Mouse (Mus musculus): ENCODE data around the gene Apba1. TPM values are rescaled to one million over a fixed set of nuclear protein-coding genes. Genes with fewer than 3 reads are reported as not detected.

Apba1 gene
- polyA plus RNA-seq, 1 experiment from 2014 or later = 0.79 TPM

GRCm38 (mm10) chr19:23816762-23817161 lies 58.1 kb downstream of the Apba1 start:
- H3K4me2 ChIP-seq (replicated peaks; ENCODE audit: low read depth, low read length) = peak overlapping the region; percentile 27; the same call in 1 of the 2 replicates
- H3K4me1 ChIP-seq (ENCODE audit: control insufficient read depth, insufficient read depth, low read length) = no peaks in the 10 kb centered on the region
- no peaks in the 10 kb centered on the region for H3K36me3 ChIP-seq (ENCODE audit: control insufficient read depth, insufficient read depth, low read length)
- H3K27me3 ChIP-seq (ENCODE audit: control insufficient read depth, insufficient read depth, low read length) = no peaks in the 10 kb centered on the region
- H3K9ac ChIP-seq (ENCODE audit: low read depth, low read length) = no peak overlapping the region
- no peak overlapping the region for H3K27ac ChIP-seq (ENCODE audit: low read depth, low read length)
- H3K9me3 ChIP-seq (ENCODE audit: control insufficient read depth, low read length) = no peaks in the 10 kb centered on the region
- no peak overlapping the region for H3K4me3 ChIP-seq (ENCODE audit: low read length)
- 45% methylated on average over 13 of the region's 13 CpGs for WGBS
- ATAC-seq (ENCODE audit: low FRiP score, low TSS enrichment) = no peak

- 70% methylated on average over 6 of the region's 6 CpGs for WGBS
- H3K27me3 ChIP-seq (ENCODE audit: control insufficient read depth, insufficient read depth, low read length) = no peaks in the 10 kb centered on the region
- H3K9me3 ChIP-seq (ENCODE audit: control insufficient read depth, low read length) = no peaks in the 10 kb centered on the region
- no peak overlapping the region for H3K4me3 ChIP-seq (ENCODE audit: low read length)
- no peak overlapping the region for H3K4me2 ChIP-seq (replicated peaks; ENCODE audit: low read depth, low read length)
- H3K27ac ChIP-seq (ENCODE audit: low read depth, low read length) = no peak overlapping the region
- no peak overlapping the region for H3K9ac ChIP-seq (ENCODE audit: low read depth, low read length)
- no peaks in the 10 kb centered on the region for H3K4me1 ChIP-seq (ENCODE audit: control insufficient read depth, insufficient read depth, low read length)
- ATAC-seq (ENCODE audit: low FRiP score, low TSS enrichment) = no peak
- H3K36me3 ChIP-seq (ENCODE audit: control insufficient read depth, insufficient read depth, low read length) = no peaks in the 10 kb centered on the region
Observed at GRCm38 (mm10) chr19:23817196-23817595, 58.5 kb downstream of the Apba1 start.

- Histone ChIP-seq H3K4me3 (ENCODE audit: low read length) (no peak overlapping the region), H3K36me3 (ENCODE audit: control insufficient read depth, insufficient read depth, low read length) (no peaks in the 10 kb centered on the region), H3K27me3 (ENCODE audit: control insufficient read depth, insufficient read depth, low read length) (no peaks in the 10 kb centered on the region), H3K4me2 (replicated peaks; ENCODE audit: low read depth, low read length) (no peak overlapping the region), H3K27ac (ENCODE audit: low read depth, low read length) (no peak overlapping the region), H3K4me1 (ENCODE audit: control insufficient read depth, insufficient read depth, low read length) (no peaks in the 10 kb centered on the region), H3K9ac (ENCODE audit: low read depth, low read length) (no peak overlapping the region), H3K9me3 (ENCODE audit: control insufficient read depth, low read length) (no peaks in the 10 kb centered on the region)
- ATAC-seq (ENCODE audit: low FRiP score, low TSS enrichment) = no peak
- 76% methylated on average over 8 of the region's 8 CpGs for WGBS
Observed at GRCm38 (mm10) chr19:23819882-23820281, 61.2 kb downstream of the Apba1 start.

GRCm38 (mm10) chr19:23822497-23822896 lies 63.8 kb downstream of the Apba1 start:
- H3K27me3 ChIP-seq (ENCODE audit: control insufficient read depth, insufficient read depth, low read length) = no peaks in the 10 kb centered on the region
- no peaks in the 10 kb centered on the region for H3K4me1 ChIP-seq (ENCODE audit: control insufficient read depth, insufficient read depth, low read length)
- H3K4me3 ChIP-seq (ENCODE audit: low read length) = no peak overlapping the region
- H3K27ac ChIP-seq (ENCODE audit: low read depth, low read length) = no peak overlapping the region
- H3K9me3 ChIP-seq (ENCODE audit: control insufficient read depth, low read length) = no peaks in the 10 kb centered on the region
- no peak overlapping the region for H3K9ac ChIP-seq (ENCODE audit: low read depth, low read length)
- 29% methylated on average over 3 of the region's 3 CpGs for WGBS
- no peaks in the 10 kb centered on the region for H3K36me3 ChIP-seq (ENCODE audit: control insufficient read depth, insufficient read depth, low read length)
- H3K4me2 ChIP-seq (replicated peaks; ENCODE audit: low read depth, low read length) = no peak overlapping the region
- ATAC-seq (ENCODE audit: low FRiP score, low TSS enrichment) = no peak

DNA sequence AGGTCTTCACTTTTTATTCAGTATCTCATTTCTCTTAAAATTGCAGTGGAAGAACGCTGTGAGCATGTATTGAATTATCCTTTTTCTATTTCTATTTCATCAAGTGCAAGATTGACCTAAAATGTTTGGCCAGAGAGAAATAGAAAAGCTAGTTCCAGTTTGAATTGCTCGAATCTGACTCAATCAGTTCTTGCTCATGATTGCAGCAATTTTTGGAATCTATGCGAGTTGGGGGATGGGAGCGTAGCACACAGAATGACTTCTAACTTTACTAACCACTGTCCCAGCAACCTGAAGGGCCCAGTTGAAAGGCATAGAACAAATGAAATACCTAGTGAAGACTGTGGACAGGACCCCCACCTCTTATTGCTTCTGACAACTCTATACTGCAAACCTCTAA lies 64.8 kb downstream of the Apba1 start:
- Histone ChIP-seq H3K9ac (ENCODE audit: low read depth, low read length) (no peak overlapping the region), H3K36me3 (ENCODE audit: control insufficient read depth, insufficient read depth, low read length) (no peaks in the 10 kb centered on the region), H3K27ac (ENCODE audit: low read depth, low read length) (no peak overlapping the region), H3K4me3 (ENCODE audit: low read length) (no peak overlapping the region), H3K4me2 (replicated peaks; ENCODE audit: low read depth, low read length) (no peak overlapping the region), H3K4me1 (ENCODE audit: control insufficient read depth, insufficient read depth, low read length) (no peaks in the 10 kb centered on the region), H3K27me3 (ENCODE audit: control insufficient read depth, insufficient read depth, low read length) (no peaks in the 10 kb centered on the region), H3K9me3 (ENCODE audit: control insufficient read depth, low read length) (no peaks in the 10 kb centered on the region)
- no peak for ATAC-seq (ENCODE audit: low FRiP score, low TSS enrichment)
- 93% methylated on average over 4 of the region's 4 CpGs for WGBS

GRCm38 (mm10) chr19:23826251-23826650 lies 67.6 kb downstream of the Apba1 start:
- Histone ChIP-seq H3K4me2 (replicated peaks; ENCODE audit: low read depth, low read length) (no peak overlapping the region), H3K27ac (ENCODE audit: low read depth, low read length) (no peak overlapping the region), H3K9me3 (ENCODE audit: control insufficient read depth, low read length) (no peaks in the 10 kb centered on the region), H3K27me3 (ENCODE audit: control insufficient read depth, insufficient read depth, low read length) (no peaks in the 10 kb centered on the region), H3K4me1 (ENCODE audit: control insufficient read depth, insufficient read depth, low read length) (no peaks in the 10 kb centered on the region), H3K9ac (ENCODE audit: low read depth, low read length) (no peak overlapping the region), H3K4me3 (ENCODE audit: low read length) (no peak overlapping the region), H3K36me3 (ENCODE audit: control insufficient read depth, insufficient read depth, low read length) (no peaks in the 10 kb centered on the region)
- ATAC-seq (ENCODE audit: low FRiP score, low TSS enrichment) = no peak
- WGBS = 89% methylated on average over 8 of the region's 8 CpGs

DNA sequence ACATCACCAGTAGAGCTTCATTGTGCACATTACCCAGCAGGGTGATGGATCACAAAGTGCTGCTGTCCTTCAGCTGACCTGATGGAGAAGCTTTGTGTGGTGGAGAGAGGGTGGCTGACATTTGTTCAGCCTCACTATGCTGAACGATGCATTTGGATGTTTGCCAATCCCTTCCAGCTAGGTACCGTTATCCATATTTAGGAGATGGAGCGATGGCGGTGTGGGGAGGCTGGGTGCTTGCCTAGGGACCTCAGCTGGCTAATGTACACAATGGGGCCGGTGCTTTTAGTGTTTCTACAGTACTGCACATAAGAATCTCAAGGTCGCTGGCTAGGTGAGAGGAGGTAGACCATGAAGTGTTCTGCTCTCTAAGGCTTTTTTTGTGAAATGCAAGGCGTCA lies 72.1 kb downstream of the Apba1 start:
- no peaks in the 10 kb centered on the region for H3K9me3 ChIP-seq (ENCODE audit: control insufficient read depth, low read length)
- 69% methylated on average over 7 of the region's 7 CpGs for WGBS

DNA sequence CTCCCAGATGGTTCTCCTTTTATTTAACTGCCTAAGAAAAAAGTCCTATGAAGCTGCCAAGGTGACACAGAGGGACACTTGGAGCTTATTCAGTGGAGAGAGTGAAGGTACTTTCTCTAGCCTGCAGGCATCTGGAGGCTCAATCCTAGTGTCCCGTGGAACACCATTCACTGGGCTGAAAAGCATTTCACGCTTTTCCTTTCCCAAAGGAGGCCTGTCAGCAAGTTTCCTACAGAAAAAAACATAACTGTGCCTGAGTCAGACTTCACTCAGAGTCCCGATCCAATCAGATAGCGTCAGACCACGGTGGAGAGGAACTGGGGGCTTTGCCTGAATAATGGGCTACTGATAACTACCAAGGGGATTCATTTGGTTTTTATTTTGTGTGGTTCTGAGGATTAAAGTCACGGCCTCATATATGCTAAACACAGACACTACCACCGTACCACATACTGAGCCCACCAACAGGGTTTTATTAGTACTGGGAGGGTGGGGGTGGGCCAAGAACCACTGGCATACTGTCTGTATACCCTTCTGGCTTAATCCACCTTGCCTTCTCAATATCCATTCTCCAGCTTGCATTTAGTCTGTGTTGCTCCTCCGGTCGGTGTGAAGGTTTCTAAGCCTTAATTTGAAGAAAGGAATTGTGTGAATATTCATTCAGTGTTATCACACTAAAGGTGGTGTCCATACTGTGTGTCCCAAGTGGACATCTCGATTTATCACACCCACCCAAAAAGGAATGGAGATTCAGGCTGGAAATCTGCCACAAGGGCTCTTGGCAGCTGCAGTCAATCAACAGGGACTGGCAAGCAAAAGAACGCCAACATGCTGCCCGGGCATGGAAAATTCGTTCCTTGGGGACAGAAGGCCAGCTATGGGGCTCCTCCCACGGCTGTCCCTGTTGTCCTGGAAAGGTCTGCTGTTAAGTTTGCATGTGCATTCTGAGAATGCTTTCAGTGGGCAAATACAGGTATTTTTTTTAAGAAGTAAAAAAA lies 75.3 kb downstream of the Apba1 start:
- Histone ChIP-seq H3K36me3 (ENCODE audit: control insufficient read depth, insufficient read depth, low read length) (no peaks in the 10 kb centered on the region), H3K27me3 (ENCODE audit: control insufficient read depth, insufficient read depth, low read length) (no peaks in the 10 kb centered on the region), H3K9me3 (ENCODE audit: control insufficient read depth, low read length) (no peaks in the 10 kb centered on the region), H3K4me3 (ENCODE audit: low read length) (no peak overlapping the region), H3K27ac (ENCODE audit: low read depth, low read length) (no peak overlapping the region), H3K9ac (ENCODE audit: low read depth, low read length) (no peak overlapping the region), H3K4me2 (replicated peaks; ENCODE audit: low read depth, low read length) (no peak overlapping the region), H3K4me1 (ENCODE audit: control insufficient read depth, insufficient read depth, low read length) (no peaks in the 10 kb centered on the region)
- WGBS = 72% methylated on average over 14 of the region's 14 CpGs
- ATAC-seq (ENCODE audit: low FRiP score, low TSS enrichment) = no peak

More for the DNA sequence above, 72.1 kb downstream of the Apba1 start:
- Histone ChIP-seq H3K27ac (ENCODE audit: low read depth, low read length) (no peak overlapping the region), H3K36me3 (ENCODE audit: control insufficient read depth, insufficient read depth, low read length) (no peaks in the 10 kb centered on the region), H3K4me1 (ENCODE audit: control insufficient read depth, insufficient read depth, low read length) (no peaks in the 10 kb centered on the region), H3K9ac (ENCODE audit: low read depth, low read length) (no peak overlapping the region), H3K4me2 (replicated peaks; ENCODE audit: low read depth, low read length) (no peak overlapping the region), H3K27me3 (ENCODE audit: control insufficient read depth, insufficient read depth, low read length) (no peaks in the 10 kb centered on the region), H3K4me3 (ENCODE audit: low read length) (no peak overlapping the region)
- ATAC-seq (ENCODE audit: low FRiP score, low TSS enrichment) = no peak

- no peak overlapping the region for H3K9ac ChIP-seq (ENCODE audit: low read depth, low read length)
- H3K9me3 ChIP-seq (ENCODE audit: control insufficient read depth, low read length) = no peaks in the 10 kb centered on the region
- H3K36me3 ChIP-seq (ENCODE audit: control insufficient read depth, insufficient read depth, low read length) = no peaks in the 10 kb centered on the region
- no peak overlapping the region for H3K4me3 ChIP-seq (ENCODE audit: low read length)
- no peak for ATAC-seq (ENCODE audit: low FRiP score, low TSS enrichment)
- H3K4me2 ChIP-seq (replicated peaks; ENCODE audit: low read depth, low read length) = no peak overlapping the region
- no peaks in the 10 kb centered on the region for H3K4me1 ChIP-seq (ENCODE audit: control insufficient read depth, insufficient read depth, low read length)
- H3K27me3 ChIP-seq (ENCODE audit: control insufficient read depth, insufficient read depth, low read length) = no peaks in the 10 kb centered on the region
- H3K27ac ChIP-seq (ENCODE audit: low read depth, low read length) = no peak overlapping the region
- WGBS = 82% methylated on average over 3 of the region's 3 CpGs
Observed at GRCm38 (mm10) chr19:23834721-23835120, 76.0 kb downstream of the Apba1 start.
